Mouse (Mus musculus) small intestine, adult 2 months (tissue): ENCODE data around the gene Morn5.

ENCODE experiments used
- CTCF ChIP-seq: fragments of 200-500 bp; IDR thresholded peaks from 2 replicates; pipeline ENCODE4 v1.5.1; 2012; ENCODE audit warnings: low read depth, mild to moderate bottlenecking, control low read depth, inconsistent platforms, low read length, moderate library complexity, mixed read lengths; ENCODE audit not compliant: insufficient replicate concordance, insufficient read length; ENCODE audit errors: extremely low read depth
- POLR2A ChIP-seq: fragments of 200-500 bp; IDR thresholded peaks from 2 replicates; pipeline ENCODE4 v1.6.1; 2012; ENCODE audit warnings: low read depth, mild to moderate bottlenecking, control low read depth, inconsistent platforms, low read length, moderate library complexity

DNA sequence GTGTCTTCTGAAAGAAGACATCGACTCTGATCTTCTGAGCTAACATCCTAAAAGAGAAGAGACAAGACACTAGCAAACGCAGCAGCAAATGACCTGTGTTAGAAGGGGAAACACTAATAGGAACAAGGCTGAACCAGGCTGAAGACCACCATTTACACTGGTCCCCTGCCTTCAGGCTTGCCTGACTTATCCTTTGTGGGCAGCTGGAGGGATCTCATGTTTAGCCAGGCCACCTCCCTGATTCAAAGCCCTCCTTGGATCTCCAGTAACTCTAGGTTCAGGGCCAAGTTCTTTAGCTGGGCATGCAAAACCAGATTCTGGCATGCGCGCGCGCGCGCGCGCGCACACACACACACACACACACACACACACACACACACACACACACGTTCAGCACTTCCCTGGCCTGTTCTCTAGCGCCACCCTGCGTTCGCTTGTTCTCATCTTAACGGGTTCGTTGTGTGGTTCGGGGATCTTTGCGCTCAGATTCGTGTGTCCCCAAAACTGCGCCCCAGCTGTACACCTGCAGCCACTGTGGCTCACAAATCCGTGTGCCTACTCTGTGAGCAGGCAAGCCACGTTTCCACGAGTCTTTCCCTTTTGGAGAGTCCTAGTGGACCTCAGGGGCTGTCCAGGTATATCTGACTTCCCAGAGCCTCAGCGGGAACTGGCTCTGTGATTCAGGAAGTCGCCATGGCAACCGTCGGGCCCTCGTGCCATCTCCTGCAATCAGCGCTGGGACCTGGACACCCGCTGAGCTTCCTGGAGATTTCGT lies 27.7 kb upstream of the Morn5 start:
- peak; percentile 33; the same call in 1 of the 2 replicates for TF ChIP-seq CTCF
- TF ChIP-seq POLR2A: no peak
